Mouse (Mus musculus): Measurements from ENCODE around the gene Mrpl10. TPM values are rescaled to one million over a fixed set of nuclear protein-coding genes. Genes with fewer than 3 reads are reported as not detected.

Mrpl10 gene
- polyA plus RNA-seq, 1 experiment from 2014 or later = 34.0 TPM

DNA sequence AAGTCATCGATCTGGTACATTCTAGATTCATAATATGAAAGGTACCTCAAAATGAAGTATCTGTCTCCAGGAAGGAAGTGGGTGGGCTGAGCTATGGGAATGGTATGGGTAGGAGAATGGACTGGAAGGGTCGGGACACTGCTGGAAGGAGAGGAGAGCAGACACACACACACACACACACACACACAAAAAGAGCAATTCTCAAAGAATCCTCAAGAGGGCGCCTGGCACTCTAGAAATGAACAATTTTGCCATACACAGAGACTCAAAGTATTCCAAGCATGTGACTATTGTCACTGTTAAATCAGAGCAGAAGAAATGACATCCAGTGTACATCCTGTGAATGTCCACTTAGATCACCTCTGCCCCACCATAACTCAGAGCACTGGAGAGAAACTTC lies 31.2 kb downstream of the Mrpl10 start:
- WGBS (ENCODE audit: insufficient replicate concordance) = 26% methylated on average over 3 of the region's 3 CpGs
- no peaks in the 10 kb centered on the region for H3K27me3 ChIP-seq

GRCm38 (mm10) chr11:97074235-97074634 lies 32.9 kb downstream of the Mrpl10 start:
- H3K9ac ChIP-seq = no peak overlapping the region
- 47% methylated on average over 8 of the region's 8 CpGs for WGBS (ENCODE audit: insufficient replicate concordance)

More for the DNA sequence above, 31.2 kb downstream of the Mrpl10 start:
- Histone ChIP-seq H3K4me1 (replicated peaks) (no peaks in the 10 kb centered on the region), H3K36me3 (replicated peaks) (0 out of 2 replicates have a peak, but pooled peaks cover 5% of the 10 kb centered on the region), H3K9ac (no peak overlapping the region), H3K4me3 (replicated peaks) (no peak overlapping the region), H3K27ac (replicated peaks) (no peak overlapping the region), H3K9me3 (replicated peaks) (no peaks in the 10 kb centered on the region), H3K4me2 (no peak overlapping the region)
- ATAC-seq (ENCODE audit: insufficient read depth) = no peak

DNA sequence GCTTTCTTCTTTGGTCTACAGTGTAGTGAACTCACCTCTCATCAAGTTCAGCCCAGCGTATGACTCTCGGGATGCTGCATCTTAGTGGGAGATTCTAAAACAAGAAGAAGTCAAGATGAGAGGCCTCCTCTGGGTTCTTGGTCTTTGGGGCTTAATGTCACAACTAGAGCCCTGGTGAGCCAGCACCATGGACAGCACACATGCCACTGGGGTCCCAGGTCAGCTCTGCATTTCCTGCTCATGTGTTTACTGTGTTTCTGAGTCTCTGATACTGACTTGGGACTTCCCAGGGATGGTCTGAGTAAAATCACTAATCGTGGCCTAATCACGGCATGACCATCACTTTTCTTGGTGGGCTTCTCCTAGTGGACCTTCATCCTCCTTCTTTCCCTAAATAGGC lies 37.4 kb downstream of the Mrpl10 start:
- no peak overlapping the region for H3K27ac ChIP-seq (replicated peaks)
- H3K9me3 ChIP-seq (replicated peaks) = no peaks in the 10 kb centered on the region
- no peaks in the 10 kb centered on the region for H3K4me1 ChIP-seq (replicated peaks)
- H3K9ac ChIP-seq = no peak overlapping the region
- no peaks in the 10 kb centered on the region for H3K36me3 ChIP-seq (replicated peaks)
- H3K4me3 ChIP-seq (replicated peaks) = no peak overlapping the region
- ATAC-seq (ENCODE audit: insufficient read depth) = no peak
- peaks cover 16% of the 10 kb centered on the region for H3K27me3 ChIP-seq
- no peak overlapping the region for H3K4me2 ChIP-seq
- 31% methylated on average over 4 of the region's 4 CpGs for WGBS (ENCODE audit: insufficient replicate concordance)

More at GRCm38 (mm10) chr11:97074235-97074634, 32.9 kb downstream of the Mrpl10 start:
- no peak for ATAC-seq (ENCODE audit: insufficient read depth)
- no peak overlapping the region for H3K27ac ChIP-seq (replicated peaks)
- no peaks in the 10 kb centered on the region for H3K36me3 ChIP-seq (replicated peaks)
- H3K27me3 ChIP-seq = no peaks in the 10 kb centered on the region
- H3K4me1 ChIP-seq (replicated peaks) = no peaks in the 10 kb centered on the region
- no peak overlapping the region for H3K4me2 ChIP-seq
- H3K4me3 ChIP-seq (replicated peaks) = no peak overlapping the region
- H3K9me3 ChIP-seq (replicated peaks) = no peaks in the 10 kb centered on the region

DNA sequence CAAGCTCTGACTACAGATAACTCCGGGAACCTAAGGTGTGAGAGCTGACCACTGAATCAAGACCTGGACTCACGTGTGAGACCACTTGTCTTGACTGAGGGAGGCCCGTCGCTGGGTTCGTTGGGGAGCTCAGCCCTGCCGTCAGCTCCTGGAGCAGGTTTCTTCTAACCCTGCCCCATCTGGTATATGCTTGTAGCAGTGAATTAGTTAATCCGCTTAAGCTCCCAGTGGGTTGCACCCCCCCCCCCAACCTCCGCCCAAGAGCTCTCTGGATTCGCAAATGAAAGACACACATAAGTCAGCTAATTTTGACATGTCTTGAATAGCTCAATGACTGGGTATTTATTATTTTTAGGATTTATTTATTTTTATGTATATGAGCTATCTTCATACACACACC lies 38.9 kb downstream of the Mrpl10 start:
- H3K4me3 ChIP-seq (replicated peaks) = no peak overlapping the region
- ATAC-seq (ENCODE audit: insufficient read depth) = no peak
- H3K27ac ChIP-seq (replicated peaks) = no peak overlapping the region
- H3K9ac ChIP-seq = no peak overlapping the region
- no peaks in the 10 kb centered on the region for H3K9me3 ChIP-seq (replicated peaks)
- H3K27me3 ChIP-seq = peaks cover 29% of the 10 kb centered on the region
- no peak overlapping the region for H3K4me2 ChIP-seq
- H3K4me1 ChIP-seq (replicated peaks) = no peaks in the 10 kb centered on the region
- H3K36me3 ChIP-seq (replicated peaks) = no peaks in the 10 kb centered on the region
- 38% methylated on average over 9 of the region's 9 CpGs for WGBS (ENCODE audit: insufficient replicate concordance)

- 27% methylated on average over 11 of the region's 11 CpGs for WGBS (ENCODE audit: insufficient replicate concordance)
- Histone ChIP-seq H3K4me1 (replicated peaks) (no peaks in the 10 kb centered on the region), H3K27ac (replicated peaks) (no peak overlapping the region), H3K27me3 (peaks cover 29% of the 10 kb centered on the region), H3K9me3 (replicated peaks) (no peaks in the 10 kb centered on the region), H3K9ac (no peak overlapping the region), H3K4me2 (no peak overlapping the region), H3K36me3 (replicated peaks) (no peaks in the 10 kb centered on the region), H3K4me3 (replicated peaks) (no peak overlapping the region)
- no peak for ATAC-seq (ENCODE audit: insufficient read depth)
These were observed 41.6 kb downstream of the Mrpl10 start for GRCm38 (mm10) chr11:97082977-97083376.

DNA sequence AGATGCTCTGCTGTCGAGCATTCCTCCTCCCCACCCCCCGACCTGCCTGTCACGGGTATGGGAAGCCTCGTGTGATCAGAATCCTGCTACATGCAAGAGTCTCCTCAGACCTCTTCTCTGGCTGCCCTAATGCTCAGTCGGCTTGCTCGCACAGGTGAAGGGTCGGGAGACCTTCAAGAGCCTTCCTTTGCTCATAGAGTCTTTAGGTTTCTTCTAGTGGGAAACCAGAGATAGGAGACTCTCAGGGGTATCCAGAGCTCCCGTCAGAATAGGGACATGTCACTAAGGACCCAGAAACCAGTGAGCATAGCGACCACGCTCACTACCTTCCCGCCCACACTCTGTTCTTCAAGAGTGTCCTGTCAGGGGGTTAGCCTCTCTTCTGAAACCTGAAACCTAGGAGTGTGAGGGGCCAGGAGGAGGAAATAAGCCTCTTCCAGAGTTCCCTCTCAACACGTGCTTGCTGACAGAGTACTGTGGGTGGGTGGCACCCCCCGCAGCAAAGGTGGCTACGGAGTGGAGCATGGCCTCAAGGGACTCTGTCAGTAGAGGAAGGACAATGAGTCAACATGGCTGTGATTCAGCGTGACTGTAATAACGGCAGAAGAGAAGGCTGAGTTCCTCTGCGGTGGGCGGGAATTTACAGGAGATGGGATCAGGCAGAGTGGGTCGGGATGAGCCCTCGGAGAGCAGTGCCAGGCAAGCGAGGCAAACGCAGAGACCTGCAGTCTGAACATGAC lies 42.2 kb downstream of the Mrpl10 start:
- H3K36me3 ChIP-seq (replicated peaks) = no peaks in the 10 kb centered on the region
- H3K4me3 ChIP-seq (replicated peaks) = no peak overlapping the region
- H3K9me3 ChIP-seq (replicated peaks) = no peaks in the 10 kb centered on the region
- H3K4me2 ChIP-seq = no peak overlapping the region
- H3K9ac ChIP-seq = no peak overlapping the region
- H3K27me3 ChIP-seq = peaks cover 29% of the 10 kb centered on the region
- no peaks in the 10 kb centered on the region for H3K4me1 ChIP-seq (replicated peaks)
- 21% methylated on average over 22 of the region's 22 CpGs for WGBS (ENCODE audit: insufficient replicate concordance)
- ATAC-seq (ENCODE audit: insufficient read depth) = no peak
- H3K27ac ChIP-seq (replicated peaks) = no peak overlapping the region

- Histone ChIP-seq H3K36me3 (replicated peaks) (no peaks in the 10 kb centered on the region), H3K9me3 (replicated peaks) (no peaks in the 10 kb centered on the region), H3K27me3 (peaks cover 29% of the 10 kb centered on the region), H3K27ac (replicated peaks) (no peak overlapping the region), H3K9ac (no peak overlapping the region), H3K4me2 (no peak overlapping the region), H3K4me3 (replicated peaks) (no peak overlapping the region), H3K4me1 (replicated peaks) (no peaks in the 10 kb centered on the region)
- no peak for ATAC-seq (ENCODE audit: insufficient read depth)
- WGBS (ENCODE audit: insufficient replicate concordance) = 70% methylated on average over 15 of the region's 15 CpGs
These were observed 43.6 kb downstream of the Mrpl10 start for GRCm38 (mm10) chr11:97084821-97085505.

DNA sequence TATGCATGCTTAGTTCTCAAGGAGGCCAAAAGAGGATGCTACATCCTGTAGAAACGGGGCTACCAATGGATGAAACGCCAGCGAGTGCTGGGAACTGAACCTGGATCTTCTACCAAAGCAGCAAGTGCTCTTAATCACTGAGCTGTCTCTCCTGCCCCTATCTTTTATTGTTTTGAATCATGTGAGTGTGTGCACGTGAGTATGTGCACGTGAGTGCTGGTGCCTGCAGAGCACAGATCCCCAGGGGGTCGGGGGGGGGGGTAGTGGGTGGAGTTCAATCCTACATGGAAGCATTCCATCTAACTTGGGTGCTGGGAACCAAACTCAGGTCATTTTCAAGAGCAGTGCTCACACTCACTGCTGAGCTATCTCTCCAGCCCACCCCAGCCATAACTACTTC lies 45.0 kb downstream of the Mrpl10 start:
- Histone ChIP-seq H3K9me3 (replicated peaks) (no peaks in the 10 kb centered on the region), H3K9ac (no peak overlapping the region), H3K36me3 (replicated peaks) (no peaks in the 10 kb centered on the region), H3K27ac (replicated peaks) (no peak overlapping the region), H3K27me3 (peaks cover 29% of the 10 kb centered on the region), H3K4me2 (no peak overlapping the region), H3K4me3 (replicated peaks) (no peak overlapping the region), H3K4me1 (replicated peaks) (no peaks in the 10 kb centered on the region)
- 48% methylated on average over 6 of the region's 6 CpGs for WGBS (ENCODE audit: insufficient replicate concordance)
- ATAC-seq (ENCODE audit: insufficient read depth) = no peak

DNA sequence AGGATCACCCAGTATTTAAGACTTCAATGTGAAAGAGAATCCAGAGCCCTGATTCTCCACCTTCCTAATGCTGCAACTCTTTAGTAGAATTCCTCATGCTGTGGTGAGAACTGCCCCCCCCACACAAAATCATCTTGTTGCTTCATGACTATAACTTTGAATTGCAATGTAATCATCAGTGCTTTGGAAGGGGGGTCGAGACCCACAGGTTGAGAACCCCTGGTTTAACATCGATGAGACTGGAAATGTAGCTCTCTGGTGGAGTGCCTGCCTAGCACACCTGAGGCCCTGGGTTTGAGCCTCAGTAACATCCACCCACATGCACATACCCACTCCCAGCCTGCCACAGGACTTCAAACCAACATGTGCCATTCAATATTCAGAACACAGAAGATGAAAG lies 53.2 kb downstream of the Mrpl10 start:
- Histone ChIP-seq H3K9me3 (replicated peaks) (no peaks in the 10 kb centered on the region), H3K9ac (no peak overlapping the region), H3K4me3 (replicated peaks) (no peak overlapping the region), H3K4me1 (replicated peaks) (no peaks in the 10 kb centered on the region), H3K36me3 (replicated peaks) (no peaks in the 10 kb centered on the region), H3K27ac (replicated peaks) (no peak overlapping the region), H3K4me2 (no peak overlapping the region), H3K27me3 (peaks cover 56% of the 10 kb centered on the region)
- ATAC-seq (ENCODE audit: insufficient read depth) = no peak
- 30% methylated on average over 2 of the region's 2 CpGs for WGBS (ENCODE audit: insufficient replicate concordance)

DNA sequence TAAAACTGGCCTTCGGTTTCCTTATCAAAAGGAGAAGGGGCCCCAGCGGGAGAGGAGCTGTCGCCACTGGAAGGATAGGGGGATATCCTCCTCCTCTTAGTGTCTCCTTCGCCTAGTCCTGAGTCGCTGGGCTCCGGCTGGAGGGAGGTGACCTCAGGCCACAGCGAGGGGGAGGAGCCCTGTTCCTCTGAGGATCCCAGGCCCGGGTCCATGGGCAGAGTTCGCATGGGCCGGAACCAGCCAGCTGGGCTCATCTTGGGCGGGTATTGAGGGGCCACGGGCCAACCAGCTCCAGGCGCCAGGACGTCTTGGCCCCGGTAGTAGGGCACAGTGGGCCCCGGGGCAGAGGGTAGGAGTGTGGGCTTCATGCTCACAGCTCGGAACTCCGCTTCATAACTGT lies 57.4 kb downstream of the Mrpl10 start:
- no peak overlapping the region for H3K9ac ChIP-seq
- 15% methylated on average over 18 of the region's 18 CpGs for WGBS (ENCODE audit: insufficient replicate concordance)
- H3K9me3 ChIP-seq (replicated peaks) = no peaks in the 10 kb centered on the region
- no peaks in the 10 kb centered on the region for H3K4me1 ChIP-seq (replicated peaks)
- no peak for ATAC-seq (ENCODE audit: insufficient read depth)
- H3K4me3 ChIP-seq (replicated peaks) = no peak overlapping the region
- no peaks in the 10 kb centered on the region for H3K36me3 ChIP-seq (replicated peaks)
- H3K4me2 ChIP-seq = peak overlapping the region; percentile 16; the same call in 1 of the 2 replicates
- H3K27me3 ChIP-seq = peaks cover 74% of the 10 kb centered on the region
- no peak overlapping the region for H3K27ac ChIP-seq (replicated peaks)

Data from liver, embryonic 15.5 days (tissue).